Mouse (Mus musculus) intestine, postnatal 0 days (tissue): ENCODE data around the gene Ndufb3. TPM values are rescaled to one million over a fixed set of nuclear protein-coding genes. Genes with fewer than 3 reads are reported as not detected.
"Not testable (repeated sequence)": the region's sequence is repeated elsewhere in the genome, so short reads cannot be mapped to it uniquely, and the experiment has no call there.

Source experiments
- ATAC-seq: fragments of 200-750 bp; cut with Nextera tagmentation; 2 replicates; pipeline ENCODE4 v1.8.0; 2017; ENCODE audit warnings: mild to moderate bottlenecking, moderate TSS enrichment, moderate library complexity
- H3K27ac ChIP-seq: fragments of 300-500 bp; sonication (generic); 2 replicates; pipeline ENCODE4 v1.5.1; 2014; ENCODE audit warnings: mild to moderate bottlenecking, low read depth, low read length, moderate library complexity
- H3K27me3 ChIP-seq: fragments of 300-500 bp; sonication (generic); replicated peaks from 2 replicates; pipeline ENCODE4 v1.6.1; 2014; ENCODE audit warnings: low read length, mixed read lengths; ENCODE audit not compliant: control insufficient read depth, insufficient read depth
- H3K36me3 ChIP-seq: fragments of 300-500 bp; sonication (generic); 2 replicates; pipeline ENCODE4 v1.6.1; 2014; ENCODE audit warnings: mild to moderate bottlenecking, moderate library complexity; ENCODE audit not compliant: control insufficient read depth, insufficient read depth
- H3K4me1 ChIP-seq: fragments of 300-500 bp; sonication (generic); replicated peaks from 2 replicates; pipeline ENCODE4 v1.6.1; 2014; ENCODE audit warnings: antibody characterized with exemption, low read length, mixed read lengths; ENCODE audit not compliant: control insufficient read depth, insufficient read depth
- H3K4me2 ChIP-seq: fragments of 300-500 bp; sonication (generic); replicated peaks from 2 replicates; pipeline ENCODE4 v1.6.1; 2014; ENCODE audit warnings: low read depth, mild to moderate bottlenecking, moderate library complexity
- H3K4me3 ChIP-seq: fragments of 300-500 bp; sonication (generic); 2 replicates; pipeline ENCODE4 v1.5.1; 2014; ENCODE audit warnings: low read depth, low read length
- H3K9ac ChIP-seq: fragments of 300-500 bp; sonication (generic); 2 replicates; pipeline ENCODE4 v1.6.1; 2014; ENCODE audit warnings: mild to moderate bottlenecking, low read depth, low read length
- H3K9me3 ChIP-seq: fragments of 300-500 bp; sonication (generic); 2 replicates; pipeline ENCODE4 v1.6.1; 2016; ENCODE audit warnings: mixed run types; ENCODE audit not compliant: control insufficient read depth
- CTCF ChIP-seq: sonication (generic); IDR thresholded peaks from 2 replicates; pipeline ENCODE4 v1.5.1; 2016; ENCODE audit warnings: low read depth, mild to moderate bottlenecking, control low read depth, antibody characterized with exemption, moderate library complexity
- WGBS: fragments of 180-500 bp; shearing (Covaris S2); extraction: QIAGEN DNeasy Blood & Tissue Kit; methylation state at CpG from one replicate; pipeline ENCODE4 v1.1.7; 2014; 5-methylcytosine and 5-hydroxymethylcytosine counted together
- polyA plus RNA-seq: library from polyadenylated mRNA; unstranded; fragments of >200 nt; fragmentation: Nextera tagmentation; extraction: Ambion mirVana; gene quantifications from 2 replicates; pipeline ENCODE4 v1.2.1, GENCODE M21; 2015

Ndufb3 gene
- 285 and 298 TPM in 2 replicates for polyA plus RNA-seq

- TF ChIP-seq CTCF = peak; percentile 33
- Histone ChIP-seq H3K9me3 (no peaks in the 10 kb centered on the region), H3K4me2 (peak within 1 kb of the TSS; percentile 76), H3K27me3 (no peaks in the 10 kb centered on the region), H3K36me3 (peaks cover 5% of the 10 kb centered on the region; the same call in 1 of the 2 replicates), H3K27ac (peak within 1 kb of the TSS; percentile 79), H3K9ac (peak within 1 kb of the TSS; percentile 80), H3K4me3 (peak within 1 kb of the TSS; percentile 82), H3K4me1 (no peaks in the 10 kb centered on the region)
- WGBS = under 1% methylated on average over 41 of the region's 41 CpGs
- peak; percentile 99 for ATAC-seq
Measured at GRCm38 (mm10) chr1:58586171-58586997, at the start of gene Ndufb3, which contains the start of gene Fam126b. Ndufb3 (plus strand) TSS chr1:58586384. Fam126b (minus strand) TSS chr1:58586323.

GRCm38 (mm10) chr1:58541386-58541785, 44.8 kb upstream of the Ndufb3 start:
- ATAC-seq = no peak
- Histone ChIP-seq H3K36me3 (peaks cover 51% of the 10 kb centered on the region), H3K4me1 (no peaks in the 10 kb centered on the region), H3K9ac (no peak overlapping the region), H3K27ac (no peak overlapping the region), H3K27me3 (no peaks in the 10 kb centered on the region), H3K4me2 (no peak overlapping the region), H3K4me3 (no peak overlapping the region), H3K9me3 (no peaks in the 10 kb centered on the region)
- WGBS = 96% methylated on average over 1 of the region's 1 CpGs
- no peak for TF ChIP-seq CTCF

GRCm38 (mm10) chr1:58560370-58560769, 25.8 kb upstream of the Ndufb3 start:
- ATAC-seq, H3K4me1 ChIP-seq, H3K9ac ChIP-seq, H3K27ac ChIP-seq, H3K27me3 ChIP-seq, H3K4me3 ChIP-seq, H3K9me3 ChIP-seq, H3K4me2 ChIP-seq: not testable (repeated sequence)
- peaks cover 13% of the 10 kb centered on the region; the same call in 1 of the 2 replicates for H3K36me3 ChIP-seq
- 84% methylated on average over 6 of the region's 6 CpGs for WGBS

- Histone ChIP-seq H3K4me3 (no peak overlapping the region), H3K36me3 (peaks cover 13% of the 10 kb centered on the region; the same call in 1 of the 2 replicates), H3K4me1 (no peaks in the 10 kb centered on the region), H3K9ac (no peak overlapping the region), H3K27me3 (no peaks in the 10 kb centered on the region), H3K4me2 (no peak overlapping the region), H3K9me3 (no peaks in the 10 kb centered on the region), H3K27ac (no peak overlapping the region)
- TF ChIP-seq CTCF = peak; percentile 67
- no peak for ATAC-seq
- WGBS = 91% methylated on average over 1 of the region's 1 CpGs
Measured at GRCm38 (mm10) chr1:58562455-58562854, 23.7 kb upstream of the Ndufb3 start.

GRCm38 (mm10) chr1:58564981-58565380, 21.2 kb upstream of the Ndufb3 start:
- no peak for ATAC-seq
- H3K4me1 ChIP-seq = no peaks in the 10 kb centered on the region
- no peak overlapping the region for H3K4me2 ChIP-seq
- H3K27ac ChIP-seq = no peak overlapping the region
- no peak for TF ChIP-seq CTCF
- no peaks in the 10 kb centered on the region for H3K27me3 ChIP-seq
- no peak overlapping the region for H3K9ac ChIP-seq
- WGBS = 91% methylated on average over 5 of the region's 5 CpGs
- no peaks in the 10 kb centered on the region for H3K9me3 ChIP-seq
- peaks cover 10% of the 10 kb centered on the region; the same call in 1 of the 2 replicates for H3K36me3 ChIP-seq
- no peak overlapping the region for H3K4me3 ChIP-seq

GRCm38 (mm10) chr1:58566621-58567020, 19.6 kb upstream of the Ndufb3 start:
- no peaks in the 10 kb centered on the region for H3K4me1 ChIP-seq
- no peak overlapping the region for H3K27ac ChIP-seq
- H3K9me3 ChIP-seq = no peaks in the 10 kb centered on the region
- TF ChIP-seq CTCF = no peak
- no peak for ATAC-seq
- H3K36me3 ChIP-seq = peaks cover 10% of the 10 kb centered on the region; the same call in 1 of the 2 replicates
- no peak overlapping the region for H3K4me3 ChIP-seq
- no peak overlapping the region for H3K9ac ChIP-seq
- no peaks in the 10 kb centered on the region for H3K27me3 ChIP-seq
- H3K4me2 ChIP-seq = no peak overlapping the region
